Mouse (Mus musculus) liver, adult 2 months (tissue): ENCODE measurements around the gene Igf2.

Experiments
- CTCF ChIP-seq: fragments of 200-500 bp; IDR thresholded peaks from 2 replicates; pipeline ENCODE4 v1.5.1; 2011; ENCODE audit warnings: low read depth, low read length, control low read depth
- POLR2A ChIP-seq: fragments of 200-500 bp; IDR thresholded peaks from 2 replicates; pipeline ENCODE4 v1.6.1; 2011; ENCODE audit warnings: low read length, control low read depth; ENCODE audit not compliant: insufficient read depth; ENCODE audit errors: extremely low read depth

GRCm38 (mm10) chr7:142613077-142613476 lies 53.5 kb downstream of the Igf2 start:
- TF ChIP-seq CTCF (no peak), POLR2A (no peak)
